Comparison of ENCODE assay signal across 22 mouse cellular contexts in genomic region chr7:70342076-70342475, GRCm38 (mm10). TPM values are rescaled to one million over a fixed set of nuclear protein-coding genes. Genes with fewer than 3 reads are reported as not detected.
DNase-seq lines count a peak whose midpoint lies in the region; ATAC-seq and TF ChIP-seq lines count a peak whose summit lies in the region.
"Had no signal": no experiment of that assay in that cellular context is flagged by ENCODE, and none has a peak within 500 bp of the region (broad histone marks: within the 10 kb centered on the region; RNA-seq: fewer than 3 reads in every experiment).

No protein-coding gene starts in this region.

- H3K9ac ChIP-seq in intestine, embryonic 14.5 days (ENCODE audit: low read length), result no peak overlapping the region
- H3K9ac ChIP-seq in intestine, postnatal 0 days (ENCODE audit: low read depth, low read length), result no peak overlapping the region
- no peak overlapping the region for H3K9ac ChIP-seq in midbrain, embryonic 12.5 days (replicated peaks)
- H3K9ac ChIP-seq: embryonic facial prominence, embryonic 15.5 days; heart, embryonic 12.5 days; liver, embryonic 14.5 days; neural tube, embryonic 12.5 days had no signal

- no peak overlapping the region for H3K4me2 ChIP-seq in intestine, embryonic 14.5 days (ENCODE audit: low read length)
- H3K4me2 ChIP-seq in intestine, postnatal 0 days (replicated peaks; ENCODE audit: low read depth), result no peak overlapping the region
- H3K4me2 ChIP-seq in midbrain, embryonic 12.5 days (replicated peaks), result no peak overlapping the region
- H3K4me2 ChIP-seq: embryonic facial prominence, embryonic 15.5 days; heart, embryonic 12.5 days had no signal

- H3K27me3 ChIP-seq in intestine, embryonic 14.5 days (replicated peaks; ENCODE audit: control insufficient read depth, insufficient read depth, low read length), result peaks cover 14% of the 10 kb centered on the region
- peaks cover 16% of the 10 kb centered on the region for H3K27me3 ChIP-seq in intestine, postnatal 0 days (replicated peaks; ENCODE audit: control insufficient read depth, insufficient read depth, low read length)
- H3K27me3 ChIP-seq in forebrain, embryonic 10.5 days (ENCODE audit: poor library complexity, severe bottlenecking), result peaks cover 100% of the 10 kb centered on the region
- H3K27me3 ChIP-seq in midbrain, embryonic 12.5 days, result peaks cover 85% of the 10 kb centered on the region

- no peaks in the 10 kb centered on the region; the same call in 1 of the 2 replicates for H3K36me3 ChIP-seq in intestine, embryonic 14.5 days (ENCODE audit: control insufficient read depth, insufficient read depth, low read length)
- no peaks in the 10 kb centered on the region for H3K36me3 ChIP-seq in intestine, postnatal 0 days (ENCODE audit: control insufficient read depth, insufficient read depth)
- H3K36me3 ChIP-seq in forebrain, embryonic 10.5 days (replicated peaks), result peaks cover under 1% of the 10 kb centered on the region; the same call in 1 of the 2 replicates
- no peaks in the 10 kb centered on the region for H3K36me3 ChIP-seq in midbrain, embryonic 12.5 days
- H3K36me3 ChIP-seq: embryonic facial prominence, embryonic 15.5 days; G1E; heart, embryonic 12.5 days; limb, embryonic 10.5 days; neural tube, embryonic 12.5 days had no signal

- WGBS in intestine, embryonic 14.5 days, result 71% methylated on average over 2 of the region's 2 CpGs
- WGBS in intestine, postnatal 0 days, result 75% methylated on average over 2 of the region's 2 CpGs
- WGBS in forebrain, embryonic 10.5 days, result 18% methylated on average over 2 of the region's 2 CpGs
- WGBS in midbrain, embryonic 12.5 days, result 12% methylated on average over 2 of the region's 2 CpGs

- no peak overlapping the region for H3K4me3 ChIP-seq in intestine, embryonic 14.5 days (ENCODE audit: low read depth, low read length)
- no peak overlapping the region for H3K4me3 ChIP-seq in intestine, postnatal 0 days (ENCODE audit: low read depth, low read length)
- no peak overlapping the region for H3K4me3 ChIP-seq in forebrain, embryonic 10.5 days
- H3K4me3 ChIP-seq in midbrain, embryonic 12.5 days, result no peak overlapping the region
- H3K4me3 ChIP-seq: embryonic facial prominence, embryonic 15.5 days; heart, embryonic 12.5 days; limb, embryonic 10.5 days; neural tube, embryonic 12.5 days had no signal

- TF ChIP-seq POLR2A in brain, embryonic 14.5 days (IDR thresholded peaks at IDR 0.05; ENCODE audit: borderline replicate concordance, extremely low read depth, insufficient read depth, insufficient read length, poor library complexity, severe bottlenecking), result no peak

- TF ChIP-seq CTCF in intestine, postnatal 0 days (IDR thresholded peaks at IDR 0.05; ENCODE audit: low read depth), result no peak
- no peak for TF ChIP-seq CTCF in brain, embryonic 14.5 days (IDR thresholded peaks at IDR 0.05; ENCODE audit: borderline replicate concordance, extremely low read depth, insufficient read depth, insufficient read length)

- no peak overlapping the region for H3K27ac ChIP-seq in intestine, embryonic 14.5 days (ENCODE audit: low read depth)
- H3K27ac ChIP-seq in intestine, postnatal 0 days (ENCODE audit: low read depth, low read length), result no peak overlapping the region
- H3K27ac ChIP-seq in forebrain, embryonic 10.5 days, result peak overlapping the region; percentile 98; the same call in 1 of the 2 replicates
- H3K27ac ChIP-seq in midbrain, embryonic 12.5 days (replicated peaks), result peak overlapping the region; percentile 67
- H3K27ac ChIP-seq: embryonic facial prominence, embryonic 15.5 days; limb, embryonic 10.5 days; liver, embryonic 14.5 days; neural tube, embryonic 12.5 days had no signal

- DNase-seq in intestine, embryonic 14.5 days (ENCODE audit: low spot score), result peak; percentile 50
- peak; percentile 49 for DNase-seq in brain, embryonic 14.5 days (ENCODE audit: low read depth)
- DNase-seq in forebrain, embryonic 10.5 days (ENCODE audit: extremely low spot score, low spot score), result peak; percentile 15
- DNase-seq in frontal cortex, postnatal 36 days (ENCODE audit: low spot score in 2 of 2), result no peak
- DNase-seq: adrenal gland, postnatal 14 days; cerebellum, postnatal 25 days; gastrocnemius, postnatal 25 days; heart, postnatal 36 days; kidney, adult 11 months; layer of hippocampus, postnatal 36 days; lung, postnatal 14 days; right cerebral cortex, postnatal 4 days; thymus, adult 2 months had no signal

- ATAC-seq in intestine, embryonic 14.5 days (replicated peaks; ENCODE audit: low FRiP score, low TSS enrichment, low read depth), result no peak
- no peak for ATAC-seq in intestine, postnatal 0 days
- ATAC-seq in midbrain, embryonic 12.5 days (ENCODE audit: low FRiP score, low read depth), result no peak
- ATAC-seq in cerebellum, adult (ENCODE audit: insufficient number of reproducible peaks, low FRiP score, low TSS enrichment), result no peak

- peaks cover 24% of the 10 kb centered on the region for H3K4me1 ChIP-seq in intestine, embryonic 14.5 days (replicated peaks; ENCODE audit: control insufficient read depth, insufficient read depth, low read length)
- H3K4me1 ChIP-seq in intestine, postnatal 0 days (replicated peaks; ENCODE audit: control insufficient read depth, insufficient read depth, low read length), result no peaks in the 10 kb centered on the region
- peaks cover 85% of the 10 kb centered on the region for H3K4me1 ChIP-seq in forebrain, embryonic 10.5 days
- H3K4me1 ChIP-seq in midbrain, embryonic 12.5 days, result peaks cover 41% of the 10 kb centered on the region

- H3K9me3 ChIP-seq in intestine, embryonic 14.5 days (ENCODE audit: control insufficient read depth, low read length), result no peaks in the 10 kb centered on the region
- H3K9me3 ChIP-seq in intestine, postnatal 0 days (ENCODE audit: control insufficient read depth), result no peaks in the 10 kb centered on the region
- no peaks in the 10 kb centered on the region for H3K9me3 ChIP-seq in forebrain, embryonic 10.5 days
- no peaks in the 10 kb centered on the region for H3K9me3 ChIP-seq in midbrain, embryonic 12.5 days
- H3K9me3 ChIP-seq: embryonic facial prominence, embryonic 15.5 days; heart, embryonic 12.5 days; limb, embryonic 10.5 days; neural tube, embryonic 12.5 days had no signal

RNA-seq across cellular contexts. Expression of gene Nr2f2, which starts 24.5 kb away (rescaled TPM):
- polyA plus RNA-seq in intestine, embryonic 14.5 days (2014; fragmentation: Nextera tagmentation; extraction: Ambion mirVana), result 53.7 and 56.9 TPM in 2 replicates
- 17.9 and 19.1 TPM in 2 replicates for polyA plus RNA-seq in intestine, postnatal 0 days (2015; fragmentation: Nextera tagmentation; extraction: Ambion mirVana)
- 244 and 291 TPM in 2 replicates for polyA plus RNA-seq in brain, embryonic 14.5 days (2012; rRNA removed)
- polyA plus RNA-seq in forebrain, embryonic 10.5 days (2016; fragmentation: Nextera tagmentation; extraction: Ambion mirVana), result 82.3 and 82.7 TPM in 2 replicates
- 105 and 143 TPM in 2 replicates for polyA plus RNA-seq in midbrain, embryonic 12.5 days (2016; fragmentation: Nextera tagmentation; extraction: Ambion mirVana)
- polyA plus RNA-seq: G1E had no signal

Comparison
In these comparisons a context has a peak if more than half of its experiments do, and no peak if none do; other contexts are left out.
1. DNase-seq: peak in intestine, embryonic 14.5 days (single experiment), brain, embryonic 14.5 days (single experiment) and forebrain, embryonic 10.5 days (single experiment); none in frontal cortex, postnatal 36 days (0 of 2).
2. H3K27ac ChIP-seq: peak in forebrain, embryonic 10.5 days (single experiment) and midbrain, embryonic 12.5 days (single experiment); none in intestine, embryonic 14.5 days (single experiment) and intestine, postnatal 0 days (single experiment).